ENCODE assay signal across 8 mouse cellular contexts in the genomic region with DNA sequence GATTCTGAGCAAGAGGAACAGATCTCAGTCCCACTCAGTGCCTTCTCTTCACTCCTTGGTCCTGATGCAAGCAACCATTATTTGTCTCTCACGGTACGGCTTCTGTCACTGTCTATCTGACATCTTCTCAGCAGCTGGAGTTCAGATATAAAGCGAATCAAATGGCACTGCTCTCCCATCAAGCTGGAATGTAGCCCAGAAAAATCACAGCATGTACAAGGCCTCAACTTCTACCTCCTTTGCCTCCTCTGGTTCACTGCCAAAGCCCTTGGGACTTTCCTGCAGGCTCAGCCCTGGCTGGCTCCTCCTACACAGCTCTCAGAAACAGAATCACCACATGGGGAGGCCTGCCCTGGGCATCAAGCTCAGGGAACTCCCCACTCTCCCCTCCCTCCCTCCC.
DNase-seq lines count a peak whose midpoint lies in the region; ATAC-seq and TF ChIP-seq lines count a peak whose summit lies in the region.

No protein-coding gene starts in this region.

- H3K9me3 ChIP-seq in stomach, embryonic 14.5 days (ENCODE audit: control insufficient read depth, low read depth, low read length): no peaks in the 10 kb centered on the region
- H3K9me3 ChIP-seq in stomach, postnatal 0 days (ENCODE audit: control insufficient read depth, low read length): no peaks in the 10 kb centered on the region
- H3K9me3 ChIP-seq in hindbrain, postnatal 0 days (ENCODE audit: low read length): no peaks in the 10 kb centered on the region
- no peaks in the 10 kb centered on the region for H3K9me3 ChIP-seq in liver, embryonic 11.5 days (ENCODE audit: control insufficient read depth, low read length)

- no peaks in the 10 kb centered on the region for H3K36me3 ChIP-seq in stomach, embryonic 14.5 days (ENCODE audit: control insufficient read depth, insufficient read depth, low read length)
- no peaks in the 10 kb centered on the region for H3K36me3 ChIP-seq in stomach, postnatal 0 days (ENCODE audit: control insufficient read depth, insufficient read depth, low read length)
- no peaks in the 10 kb centered on the region for H3K36me3 ChIP-seq in hindbrain, postnatal 0 days (ENCODE audit: insufficient read depth, low read length)
- H3K36me3 ChIP-seq in liver, embryonic 11.5 days (ENCODE audit: control insufficient read depth, insufficient read depth, low read length): no peaks in the 10 kb centered on the region

- WGBS in stomach, embryonic 14.5 days: 24% methylated on average over 3 of the region's 3 CpGs
- WGBS in stomach, postnatal 0 days: 27% methylated on average over 3 of the region's 3 CpGs
- 25% methylated on average over 3 of the region's 3 CpGs for WGBS in hindbrain, postnatal 0 days
- 59% methylated on average over 3 of the region's 3 CpGs for WGBS in liver, embryonic 11.5 days

- 0 out of 2 replicates have a peak, but pooled peaks cover 3% of the 10 kb centered on the region for H3K4me1 ChIP-seq in stomach, embryonic 14.5 days (ENCODE audit: control insufficient read depth, insufficient read depth, low read length)
- H3K4me1 ChIP-seq in stomach, postnatal 0 days (replicated peaks; ENCODE audit: control insufficient read depth, insufficient read depth): no peaks in the 10 kb centered on the region
- peaks cover 3% of the 10 kb centered on the region; the same call in 1 of the 2 replicates for H3K4me1 ChIP-seq in hindbrain, postnatal 0 days (ENCODE audit: insufficient read depth, low read length)
- no peaks in the 10 kb centered on the region for H3K4me1 ChIP-seq in liver, embryonic 11.5 days (replicated peaks; ENCODE audit: control insufficient read depth, insufficient read depth, low read length)

- peak; percentile 87; the same call in 1 of the 2 replicates for ATAC-seq in stomach, embryonic 14.5 days (ENCODE audit: insufficient number of reproducible peaks, insufficient read depth, low FRiP score, low read depth)
- ATAC-seq in stomach, postnatal 0 days (ENCODE audit: low FRiP score, low TSS enrichment): no peak
- peak; percentile 82 for ATAC-seq in hindbrain, postnatal 0 days
- ATAC-seq in liver, embryonic 11.5 days (replicated peaks; ENCODE audit: low FRiP score): no peak

- TF ChIP-seq CTCF in gastrocnemius, adult 2 months (IDR thresholded peaks at IDR 0.05): no peak
- TF ChIP-seq CTCF in stomach, postnatal 0 days (IDR thresholded peaks at IDR 0.05; ENCODE audit: low read depth): no peak
- no peak for TF ChIP-seq CTCF in hindbrain, postnatal 0 days (IDR thresholded peaks at IDR 0.05; ENCODE audit: low read depth)

- no peak overlapping the region for H3K4me2 ChIP-seq in stomach, embryonic 14.5 days (replicated peaks; ENCODE audit: low read depth, low read length)
- no peak overlapping the region for H3K4me2 ChIP-seq in stomach, postnatal 0 days (replicated peaks; ENCODE audit: low read depth)
- no peak overlapping the region for H3K4me2 ChIP-seq in hindbrain, postnatal 0 days (ENCODE audit: low read depth, low read length)
- H3K4me2 ChIP-seq in liver, embryonic 11.5 days: no peak overlapping the region

- intact Hi-C loops in gastrocnemius, adult 2 months (cut with DNase I): no loop called here

- no peak overlapping the region for H3K9ac ChIP-seq in stomach, embryonic 14.5 days (replicated peaks; ENCODE audit: low read depth, low read length)
- H3K9ac ChIP-seq in stomach, postnatal 0 days (ENCODE audit: low read length): no peak overlapping the region
- no peak overlapping the region for H3K9ac ChIP-seq in hindbrain, postnatal 0 days (replicated peaks; ENCODE audit: low read length)
- no peak overlapping the region for H3K9ac ChIP-seq in liver, embryonic 11.5 days (ENCODE audit: low read depth, low read length)

- no peaks in the 10 kb centered on the region for H3K27me3 ChIP-seq in stomach, embryonic 14.5 days (ENCODE audit: control insufficient read depth, insufficient read depth, low read length)
- H3K27me3 ChIP-seq in stomach, postnatal 0 days (ENCODE audit: control insufficient read depth, insufficient read depth, low read length): no peaks in the 10 kb centered on the region
- H3K27me3 ChIP-seq in hindbrain, postnatal 0 days (ENCODE audit: insufficient read depth, low read length): no peaks in the 10 kb centered on the region
- no peaks in the 10 kb centered on the region for H3K27me3 ChIP-seq in liver, embryonic 11.5 days (replicated peaks; ENCODE audit: control insufficient read depth, insufficient read depth, low read length)

- no peak overlapping the region for H3K4me3 ChIP-seq in gastrocnemius, adult 2 months
- no peak overlapping the region for H3K4me3 ChIP-seq in stomach, embryonic 14.5 days (ENCODE audit: low read depth, low read length)
- H3K4me3 ChIP-seq in stomach, postnatal 0 days (ENCODE audit: low read depth, low read length): no peak overlapping the region
- H3K4me3 ChIP-seq in hindbrain, postnatal 0 days (ENCODE audit: low read length): no peak overlapping the region
- no peak overlapping the region for H3K4me3 ChIP-seq in liver, embryonic 11.5 days (ENCODE audit: low read depth, low read length)

- peak; percentile 38 for DNase-seq in gastrocnemius, adult 2 months
- DNase-seq in gastrocnemius, postnatal 25 days: no peak
- DNase-seq in stomach, postnatal 0 days (ENCODE audit: low spot score): no peak
- peak; percentile 82 for DNase-seq in hindbrain, postnatal 0 days (ENCODE audit: low spot score)
- peak; percentile 48 for DNase-seq in lung, postnatal 36 days
- no peak for DNase-seq in yolk sac, embryonic 10.5 days (ENCODE audit: low spot score)
- no peak for DNase-seq in liver, embryonic 11.5 days (ENCODE audit: low spot score)

- TF ChIP-seq EP300 in stomach, postnatal 0 days (optimal IDR thresholded peaks at IDR 0.05): no peak

- no peak overlapping the region for H3K27ac ChIP-seq in gastrocnemius, adult 2 months
- no peak overlapping the region for H3K27ac ChIP-seq in stomach, embryonic 14.5 days (ENCODE audit: low read length)
- H3K27ac ChIP-seq in stomach, postnatal 0 days (replicated peaks): no peak overlapping the region
- H3K27ac ChIP-seq in hindbrain, postnatal 0 days: no peak overlapping the region
- no peak overlapping the region for H3K27ac ChIP-seq in liver, embryonic 11.5 days (ENCODE audit: low read depth, low read length)

Comparison
In these comparisons a context has a peak if more than half of its experiments do, and no peak if none do; other contexts are left out.
1. DNase-seq: peak in gastrocnemius, adult 2 months (single experiment), hindbrain, postnatal 0 days (single experiment) and lung, postnatal 36 days (single experiment); none in gastrocnemius, postnatal 25 days (single experiment), stomach, postnatal 0 days (single experiment), yolk sac, embryonic 10.5 days (single experiment) and liver, embryonic 11.5 days (single experiment).
2. ATAC-seq: peak in stomach, embryonic 14.5 days (single experiment) and hindbrain, postnatal 0 days (single experiment); none in stomach, postnatal 0 days (single experiment) and liver, embryonic 11.5 days (single experiment).